Mouse (Mus musculus) thymus, adult 2 months (tissue): ENCODE data around the gene Otop2. TPM values are rescaled to one million over a fixed set of nuclear protein-coding genes. Genes with fewer than 3 reads are reported as not detected.

Experiments used
- DNase-seq: peaks from one replicate; pipeline ENCODE4 v3.0.0; 2021
- H3K27ac ChIP-seq: fragments of 200-500 bp; 2 replicates; pipeline ENCODE4 v1.5.1; 2012; ENCODE audit warnings: low read length, control low read depth; ENCODE audit not compliant: control insufficient read depth, insufficient read depth
- H3K27me3 ChIP-seq: fragments of 200-500 bp; 2 replicates; pipeline ENCODE4 v1.6.1; 2012; ENCODE audit warnings: mild to moderate bottlenecking, low read length, moderate library complexity, mixed read lengths; ENCODE audit not compliant: control insufficient read depth, insufficient read depth
- H3K36me3 ChIP-seq: fragments of 200-500 bp; 2 replicates; pipeline ENCODE4 v1.6.1; 2012; ENCODE audit warnings: mild to moderate bottlenecking, low read length, moderate library complexity; ENCODE audit not compliant: control insufficient read depth, insufficient read depth
- H3K4me1 ChIP-seq: fragments of 200-500 bp; replicated peaks from 2 replicates; pipeline ENCODE4 v1.6.1; 2012; ENCODE audit warnings: low read length; ENCODE audit not compliant: control insufficient read depth, insufficient read depth
- H3K4me3 ChIP-seq: fragments of 200-500 bp; 2 replicates; pipeline ENCODE4 v1.5.1; 2012; ENCODE audit warnings: mild to moderate bottlenecking, low read length, control low read depth, moderate library complexity; ENCODE audit not compliant: control insufficient read depth, insufficient read depth
- CTCF ChIP-seq: fragments of 200-500 bp; IDR thresholded peaks from 2 replicates; pipeline ENCODE4 v1.5.1; 2012; ENCODE audit warnings: mild to moderate bottlenecking, control low read depth, low read length, moderate library complexity, borderline replicate concordance; ENCODE audit not compliant: control insufficient read depth, poor library complexity, insufficient read depth; ENCODE audit errors: extremely low read depth
- POLR2A ChIP-seq: fragments of 200-500 bp; IDR thresholded peaks from 2 replicates; pipeline ENCODE4 v1.6.1; 2012; ENCODE audit warnings: mild to moderate bottlenecking, low read length, control low read depth, moderate library complexity; ENCODE audit not compliant: control insufficient read depth, poor library complexity, insufficient read depth; ENCODE audit errors: extremely low read depth
- WGBS: fragments of 180-500 bp; shearing (Covaris S2); methylation state at CpG from one replicate; pipeline ENCODE4 v1.1.7; 2018; 5-methylcytosine and 5-hydroxymethylcytosine counted together
- polyA plus RNA-seq: library from polyadenylated mRNA; depleted of rRNA; stranded (reverse); fragments of >200 nt; gene quantifications from 2 replicates; pipeline ENCODE4 v1.2.3, GENCODE M21; 2012

The Otop2 gene
- polyA plus RNA-seq, 1 experiment = 0.32 TPM

- 0 out of 2 replicates have a peak, but pooled peaks cover 7% of the 10 kb centered on the region for H3K36me3 ChIP-seq
- TF ChIP-seq POLR2A (no peak), CTCF (no peak)
- 4% methylated on average over 20 of the region's 20 CpGs for WGBS
- H3K4me3 ChIP-seq = no peak overlapping the region
- H3K4me1 ChIP-seq = peaks cover 13% of the 10 kb centered on the region
- no peak for DNase-seq
- peaks cover 9% of the 10 kb centered on the region for H3K27me3 ChIP-seq
- no peak overlapping the region for H3K27ac ChIP-seq
These were observed 41.1 kb upstream of the Otop2 start for GRCm38 (mm10) chr11:115265771-115266399.

- H3K27ac ChIP-seq = no peak overlapping the region
- WGBS = 7% methylated on average over 22 of the region's 22 CpGs
- peaks cover 13% of the 10 kb centered on the region for H3K4me1 ChIP-seq
- H3K36me3 ChIP-seq = 0 out of 2 replicates have a peak, but pooled peaks cover 7% of the 10 kb centered on the region
- H3K4me3 ChIP-seq = no peak overlapping the region
- peaks cover 9% of the 10 kb centered on the region for H3K27me3 ChIP-seq
- DNase-seq = no peak
- TF ChIP-seq CTCF (no peak), POLR2A (no peak)
These were observed 40.6 kb upstream of the Otop2 start for GRCm38 (mm10) chr11:115266400-115266778.

- DNase-seq = no peak
- Histone ChIP-seq H3K27me3 (peaks cover 9% of the 10 kb centered on the region), H3K36me3 (0 out of 2 replicates have a peak, but pooled peaks cover 7% of the 10 kb centered on the region), H3K4me1 (peaks cover 13% of the 10 kb centered on the region), H3K27ac (no peak within 1 kb of the TSS), H3K4me3 (no peak within 1 kb of the TSS)
- 16% methylated on average over 43 of the region's 50 CpGs for WGBS
- no peak for TF ChIP-seq CTCF
- no peak for TF ChIP-seq POLR2A
These were observed 39.7 kb upstream of the Otop2 start, which contains the start of gene Grin2c for GRCm38 (mm10) chr11:115267061-115267883. Gene Grin2c, minus strand, starts transcription at chr11:115267243.

- Histone ChIP-seq H3K36me3 (0 out of 2 replicates have a peak, but pooled peaks cover 7% of the 10 kb centered on the region), H3K27me3 (peaks cover 9% of the 10 kb centered on the region), H3K4me3 (no peak overlapping the region), H3K4me1 (peaks cover 13% of the 10 kb centered on the region), H3K27ac (no peak overlapping the region)
- DNase-seq = no peak
- no peak for TF ChIP-seq CTCF
- no peak for TF ChIP-seq POLR2A
- WGBS = 98% methylated on average over 11 of the region's 11 CpGs
These were observed 39.0 kb upstream of the Otop2 start for GRCm38 (mm10) chr11:115267958-115268357.

- TF ChIP-seq CTCF (no peak), POLR2A (no peak)
- WGBS = 81% methylated on average over 27 of the region's 27 CpGs
These were observed 37.5 kb upstream of the Otop2 start for GRCm38 (mm10) chr11:115269330-115270066.

GRCm38 (mm10) chr11:115270148-115270861 is 36.7 kb upstream of the Otop2 start:
- Histone ChIP-seq H3K27me3 (peaks cover 9% of the 10 kb centered on the region), H3K36me3 (0 out of 2 replicates have a peak, but pooled peaks cover 7% of the 10 kb centered on the region), H3K4me3 (no peak overlapping the region), H3K27ac (no peak overlapping the region), H3K4me1 (peaks cover 14% of the 10 kb centered on the region)
- DNase-seq = peak; percentile 68
- 65% methylated on average over 19 of the region's 19 CpGs for WGBS
- TF ChIP-seq POLR2A (no peak), CTCF (peak; percentile 76; the same call in 1 of the 2 replicates)

More at GRCm38 (mm10) chr11:115269330-115270066, 37.5 kb upstream of the Otop2 start:
- peaks cover 13% of the 10 kb centered on the region for H3K4me1 ChIP-seq
- H3K4me3 ChIP-seq = no peak overlapping the region
- no peak for DNase-seq
- peaks cover 9% of the 10 kb centered on the region for H3K27me3 ChIP-seq
- H3K27ac ChIP-seq = no peak overlapping the region
- 0 out of 2 replicates have a peak, but pooled peaks cover 7% of the 10 kb centered on the region for H3K36me3 ChIP-seq
